Mouse (Mus musculus) layer of hippocampus, adult 11-12 months (tissue): ENCODE results near the gene Vil1.

Experiments used
- DNase-seq: peaks from one replicate; pipeline ENCODE4 v3.0.0; 2022; ENCODE audit warnings: low spot score

Gene Vil1

GRCm38 (mm10) chr1:74412711-74413110 lies 3.5 kb downstream of the Vil1 start:
- DNase-seq = no peak

- DNase-seq = no peak
These were observed 6.0 kb downstream of the Vil1 start for GRCm38 (mm10) chr1:74415143-74415542.

DNA sequence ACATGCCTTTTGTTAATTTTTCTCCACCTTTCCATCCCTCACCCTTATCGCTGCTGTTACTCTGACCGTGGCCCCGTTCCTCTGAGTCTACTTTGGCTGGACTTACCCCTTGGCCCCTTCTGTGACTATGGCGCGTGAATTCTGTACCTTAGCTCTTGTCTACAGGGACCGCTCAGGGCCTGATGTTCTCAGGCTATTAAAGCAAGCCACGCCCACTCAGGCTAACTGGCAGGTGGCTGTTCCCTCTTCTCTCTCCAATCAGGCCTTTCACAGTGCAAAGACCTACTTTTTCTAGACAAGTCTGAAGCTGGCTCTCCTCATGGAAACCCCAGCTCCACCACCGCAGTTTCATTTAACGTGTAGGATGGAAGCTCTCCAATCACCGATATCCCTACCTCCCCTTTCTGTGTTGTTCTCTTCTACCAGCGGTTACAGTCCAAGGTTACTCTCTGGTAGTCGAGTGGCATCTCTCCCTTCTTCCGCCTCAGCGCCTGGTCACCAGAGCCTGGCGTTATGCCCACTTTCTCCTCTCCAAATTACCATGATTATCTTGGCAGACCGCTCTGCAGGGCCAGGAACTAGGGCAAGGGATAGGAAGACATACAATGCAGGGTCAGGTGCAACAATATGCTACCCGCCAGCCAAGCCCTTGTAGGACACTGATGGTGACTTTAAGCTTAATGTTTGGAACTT lies 9.7 kb downstream of the Vil1 start:
- no peak for DNase-seq

DNA sequence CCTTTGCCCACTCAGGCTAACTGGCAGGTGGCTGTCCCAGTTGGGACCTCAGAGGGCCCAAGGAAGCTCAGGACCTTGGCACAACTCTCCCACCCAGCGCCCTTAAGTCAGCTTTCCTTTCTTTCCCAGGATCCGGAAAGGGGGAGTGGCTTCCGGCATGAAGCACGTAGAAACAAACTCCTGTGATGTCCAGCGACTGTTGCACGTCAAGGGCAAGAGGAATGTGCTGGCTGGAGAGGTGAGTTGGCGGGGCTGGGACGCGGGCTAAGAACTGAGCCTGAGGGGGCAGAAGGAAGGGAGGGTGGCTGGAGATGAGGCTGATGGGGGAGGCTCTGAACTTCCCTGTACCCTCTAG lies 10.2 kb downstream of the Vil1 start:
- DNase-seq = no peak

- DNase-seq = no peak
These were observed 14.0 kb downstream of the Vil1 start for GRCm38 (mm10) chr1:74423147-74423546.

GRCm38 (mm10) chr1:74425845-74426244 lies 16.7 kb downstream of the Vil1 start:
- DNase-seq = no peak

GRCm38 (mm10) chr1:74433220-74433619 lies 24.0 kb downstream of the Vil1 start:
- DNase-seq = no peak

- DNase-seq = no peak
These were observed 25.4 kb downstream of the Vil1 start for GRCm38 (mm10) chr1:74434596-74434995.

DNA sequence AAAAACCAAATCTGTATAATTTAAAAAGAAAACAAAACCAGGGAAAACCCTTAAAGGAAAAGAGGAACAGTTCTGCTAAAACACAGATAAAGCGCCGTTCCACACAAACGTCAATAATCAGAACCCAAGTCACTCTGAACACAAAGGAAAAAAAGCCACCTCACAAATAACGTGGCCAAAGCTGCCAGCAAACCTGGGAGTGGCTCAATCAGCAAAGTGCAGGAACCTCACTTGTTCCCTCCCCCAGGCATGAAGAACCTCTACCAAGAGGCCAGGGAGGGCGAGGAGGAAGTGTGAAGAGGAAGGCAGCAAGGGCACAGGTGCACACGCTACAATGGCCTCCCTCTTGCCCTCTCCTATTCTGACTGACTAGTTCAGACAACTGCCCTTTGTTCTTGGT lies 26.4 kb downstream of the Vil1 start:
- no peak for DNase-seq

GRCm38 (mm10) chr1:74437702-74438427 lies 28.7 kb downstream of the Vil1 start:
- DNase-seq = peak; percentile 59

- DNase-seq = no peak
These were observed 30.1 kb downstream of the Vil1 start for GRCm38 (mm10) chr1:74439166-74439876.

DNA sequence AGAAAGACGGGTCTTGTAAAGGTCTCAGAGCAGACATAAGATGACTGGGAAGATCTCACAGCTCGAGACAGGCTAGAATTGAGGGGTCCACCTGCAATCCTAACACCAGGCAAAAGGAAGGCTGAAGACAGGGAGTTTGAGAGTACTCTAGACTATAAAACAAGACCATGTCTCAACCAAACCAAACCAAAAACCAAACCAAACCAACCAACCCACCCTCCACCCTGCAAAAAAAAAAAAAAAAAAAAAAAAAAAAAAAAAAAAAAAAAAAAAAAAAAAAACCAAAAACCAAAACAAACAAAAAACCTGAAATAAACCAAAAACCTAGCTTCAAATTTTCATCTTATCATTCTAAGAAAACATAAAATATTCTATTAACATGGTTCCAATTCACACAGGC lies 35.4 kb downstream of the Vil1 start:
- DNase-seq = no peak

DNA sequence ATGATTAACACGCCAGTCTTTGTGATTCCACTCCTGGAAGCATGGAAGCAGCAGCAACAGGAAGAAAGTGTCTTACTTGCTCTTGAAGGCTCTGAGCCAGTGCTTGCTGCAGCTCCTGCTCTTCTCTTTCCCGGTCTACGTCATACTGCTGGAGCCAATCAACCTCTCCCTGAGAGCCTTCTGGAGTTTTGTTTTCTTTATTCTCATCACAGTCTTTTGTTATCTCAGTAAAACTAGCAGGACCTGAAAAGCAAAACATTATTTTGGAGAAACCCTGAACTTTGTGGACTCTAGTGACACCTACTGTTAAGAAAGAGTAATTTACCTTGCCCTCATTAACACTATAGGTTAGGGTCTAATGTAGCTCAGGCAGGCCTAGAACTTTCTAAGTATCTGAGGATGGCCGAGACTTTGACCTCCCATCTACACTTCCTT lies 43.5 kb downstream of the Vil1 start:
- no peak for DNase-seq

GRCm38 (mm10) chr1:74460273-74460672 lies 51.1 kb downstream of the Vil1 start:
- peak; percentile 73 for DNase-seq
